Mouse (Mus musculus) retina, adult 2 months (tissue): ENCODE measurements around the gene Adgrv1.

Experiments
- DNase-seq: peaks from one replicate; pipeline ENCODE4 v3.0.0-alpha.2; 2012; ENCODE audit warnings: low read depth, low spot score

The Adgrv1 gene

DNA sequence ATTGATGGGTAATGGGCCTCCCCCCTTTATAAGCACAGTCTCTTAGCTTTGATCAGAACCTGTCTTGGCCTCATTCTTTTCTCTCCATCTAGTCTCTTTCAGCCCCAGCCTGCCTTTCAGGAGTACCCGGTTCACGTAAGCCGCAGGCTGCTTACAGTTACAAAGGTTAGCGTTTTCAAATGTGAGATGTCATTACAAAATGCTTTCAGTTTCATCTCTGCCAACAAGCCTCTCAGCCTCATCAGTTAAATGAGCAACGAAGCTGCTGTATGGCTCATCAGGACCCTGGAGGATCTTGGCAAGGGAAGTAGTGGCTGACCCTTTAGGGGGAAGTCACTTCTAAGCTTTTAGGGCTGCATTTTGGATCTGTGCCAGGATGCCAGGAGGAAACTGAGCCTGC lies 560.7 kb downstream of the Adgrv1 start:
- DNase-seq: no peak

DNA sequence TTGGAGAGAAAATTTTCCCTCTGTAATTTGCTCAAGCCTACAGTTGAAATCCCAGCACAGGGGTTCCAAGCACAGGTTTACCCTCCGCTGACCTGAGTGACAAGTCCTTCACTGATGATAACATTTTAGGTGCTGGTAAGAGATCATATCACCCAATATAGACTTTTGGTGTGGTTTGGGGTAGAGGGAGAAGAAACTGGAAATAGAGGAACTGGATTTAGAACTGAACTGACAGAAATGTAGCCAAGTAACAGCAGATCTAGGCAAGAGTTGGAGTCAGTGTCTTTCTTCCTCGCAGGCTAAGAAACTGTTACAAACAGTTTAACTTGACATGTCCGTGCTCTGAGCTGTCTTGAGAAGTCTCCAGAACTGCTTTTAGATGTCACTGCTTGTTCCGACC lies 581.5 kb downstream of the Adgrv1 start:
- no peak for DNase-seq

DNA sequence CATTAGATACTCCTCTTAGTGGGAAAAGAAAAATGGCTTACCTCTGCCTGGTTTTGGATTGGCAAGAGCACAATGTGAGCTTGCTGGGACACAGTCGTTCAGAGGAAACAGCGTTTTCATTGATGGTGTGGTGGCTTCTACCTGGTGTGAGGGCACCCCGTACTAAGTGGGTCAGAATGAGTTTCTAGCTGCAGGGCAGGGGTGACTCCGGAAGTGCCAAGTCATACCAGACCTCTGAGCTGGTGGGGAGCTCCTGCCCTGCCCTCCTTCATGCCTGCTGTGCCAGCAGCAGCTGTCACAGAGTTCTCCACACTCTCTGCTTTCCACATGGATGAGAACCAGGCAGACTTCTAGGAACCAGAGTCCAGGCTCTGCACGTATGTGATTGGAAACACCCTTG lies 582.0 kb downstream of the Adgrv1 start:
- DNase-seq: no peak

DNA sequence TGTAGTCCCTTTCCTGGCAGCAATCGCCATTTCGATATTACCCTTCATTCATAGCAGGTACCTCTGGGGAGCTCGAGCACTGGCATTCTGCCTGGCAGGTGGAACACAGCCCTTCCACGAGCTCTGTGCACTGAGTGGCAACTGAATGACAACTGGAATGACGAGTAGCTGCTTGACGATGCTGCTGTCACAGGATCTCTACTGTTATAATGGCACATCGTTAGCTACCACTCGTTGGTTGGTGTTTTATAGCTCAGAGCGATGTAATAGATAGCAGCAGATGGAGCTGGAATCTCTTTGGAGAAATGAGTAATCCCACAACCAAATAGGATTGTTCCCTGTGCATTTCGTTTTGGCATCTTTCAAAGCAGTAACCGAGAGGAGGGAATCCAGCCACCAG lies 587.6 kb downstream of the Adgrv1 start:
- no peak for DNase-seq
